Mouse (Mus musculus) kidney, embryonic 14.5 days (tissue): ENCODE data around the gene Tnxb. TPM values are rescaled to one million over a fixed set of nuclear protein-coding genes. Genes with fewer than 3 reads are reported as not detected.

Source experiments
- ATAC-seq: fragments of 200-750 bp; cut with Nextera tagmentation; 2 replicates; pipeline ENCODE4 v1.8.0; 2017; ENCODE audit warnings: moderate number of reproducible peaks, mild to moderate bottlenecking, moderate TSS enrichment, moderate library complexity; ENCODE audit not compliant: low FRiP score, low TSS enrichment
- H3K27ac ChIP-seq: fragments of 300-500 bp; sonication (generic); 2 replicates; pipeline ENCODE4 v1.5.1; 2014; ENCODE audit warnings: low read depth, mild to moderate bottlenecking, low read length, moderate library complexity, mixed read lengths
- H3K27me3 ChIP-seq: fragments of 300-500 bp; sonication (generic); 2 replicates; pipeline ENCODE4 v1.6.1; 2014; ENCODE audit warnings: mild to moderate bottlenecking, low read length; ENCODE audit not compliant: control insufficient read depth, insufficient read depth
- H3K36me3 ChIP-seq: fragments of 300-500 bp; sonication (generic); 2 replicates; pipeline ENCODE4 v1.6.1; 2014; ENCODE audit warnings: low read length, mixed read lengths; ENCODE audit not compliant: control insufficient read depth, insufficient read depth
- H3K4me1 ChIP-seq: fragments of 300-500 bp; sonication (generic); 2 replicates; pipeline ENCODE4 v1.6.1; 2014; ENCODE audit warnings: low read length, mixed read lengths; ENCODE audit not compliant: control insufficient read depth, insufficient read depth
- H3K4me2 ChIP-seq: fragments of 300-500 bp; sonication (generic); replicated peaks from 2 replicates; pipeline ENCODE4 v1.6.1; 2014; ENCODE audit warnings: low read depth, mild to moderate bottlenecking, low read length
- H3K4me3 ChIP-seq: fragments of 300-500 bp; sonication (generic); 2 replicates; pipeline ENCODE4 v1.5.1; 2014; ENCODE audit warnings: mild to moderate bottlenecking, low read length
- H3K9ac ChIP-seq: fragments of 300-500 bp; sonication (generic); 2 replicates; pipeline ENCODE4 v1.6.1; 2014; ENCODE audit warnings: low read depth, mild to moderate bottlenecking, low read length, moderate library complexity
- H3K9me3 ChIP-seq: fragments of 300-500 bp; sonication (generic); 2 replicates; pipeline ENCODE4 v1.6.1; 2016; ENCODE audit warnings: low read length; ENCODE audit not compliant: control insufficient read depth
- WGBS: fragments of 180-500 bp; shearing (Covaris S2); extraction: QIAGEN DNeasy Blood & Tissue Kit; methylation state at CpG from one replicate; pipeline ENCODE4 v1.1.7; 2014; 5-methylcytosine and 5-hydroxymethylcytosine counted together
- polyA plus RNA-seq: library from polyadenylated mRNA; unstranded; fragments of >200 nt; fragmentation: Nextera tagmentation; extraction: Ambion mirVana; gene quantifications from 2 replicates; pipeline ENCODE4 v1.2.1, GENCODE M21; 2014

Tnxb gene
- polyA plus RNA-seq, 1 experiment from 2014 or later, result 0.15 TPM

- Histone ChIP-seq H3K27ac (no peak overlapping the region), H3K4me1 (0 out of 2 replicates have a peak, but pooled peaks cover 3% of the 10 kb centered on the region), H3K4me2 (no peak overlapping the region), H3K36me3 (no peaks in the 10 kb centered on the region), H3K4me3 (no peak overlapping the region), H3K27me3 (peaks cover 6% of the 10 kb centered on the region; the same call in 1 of the 2 replicates), H3K9ac (no peak overlapping the region), H3K9me3 (no peaks in the 10 kb centered on the region)
- WGBS, result 69% methylated on average over 11 of the region's 11 CpGs
- no peak for ATAC-seq
Observed at GRCm38 (mm10) chr17:34681881-34682536, 11.7 kb downstream of the Tnxb start.

GRCm38 (mm10) chr17:34683179-34683578 is 12.8 kb downstream of the Tnxb start:
- no peaks in the 10 kb centered on the region for H3K36me3 ChIP-seq
- ATAC-seq, result peak; percentile 40; the same call in 1 of the 2 replicates
- 57% methylated on average over 8 of the region's 8 CpGs for WGBS

GRCm38 (mm10) chr17:34683686-34684220 is 13.4 kb downstream of the Tnxb start:
- 0 out of 2 replicates have a peak, but pooled peaks cover 3% of the 10 kb centered on the region for H3K4me1 ChIP-seq
- H3K4me2 ChIP-seq, result no peak overlapping the region
- WGBS, result 71% methylated on average over 10 of the region's 10 CpGs
- H3K27me3 ChIP-seq, result peaks cover 3% of the 10 kb centered on the region; the same call in 1 of the 2 replicates
- no peak overlapping the region for H3K27ac ChIP-seq
- no peak for ATAC-seq
- no peaks in the 10 kb centered on the region for H3K9me3 ChIP-seq
- no peak overlapping the region for H3K9ac ChIP-seq
- H3K4me3 ChIP-seq, result no peak overlapping the region
- no peaks in the 10 kb centered on the region for H3K36me3 ChIP-seq

More at GRCm38 (mm10) chr17:34683179-34683578, 12.8 kb downstream of the Tnxb start:
- H3K9me3 ChIP-seq, result no peaks in the 10 kb centered on the region
- H3K4me2 ChIP-seq, result no peak overlapping the region
- H3K9ac ChIP-seq, result no peak overlapping the region
- peaks cover 3% of the 10 kb centered on the region; the same call in 1 of the 2 replicates for H3K27me3 ChIP-seq
- no peak overlapping the region for H3K4me3 ChIP-seq
- H3K27ac ChIP-seq, result no peak overlapping the region
- H3K4me1 ChIP-seq, result 0 out of 2 replicates have a peak, but pooled peaks cover 3% of the 10 kb centered on the region

DNA sequence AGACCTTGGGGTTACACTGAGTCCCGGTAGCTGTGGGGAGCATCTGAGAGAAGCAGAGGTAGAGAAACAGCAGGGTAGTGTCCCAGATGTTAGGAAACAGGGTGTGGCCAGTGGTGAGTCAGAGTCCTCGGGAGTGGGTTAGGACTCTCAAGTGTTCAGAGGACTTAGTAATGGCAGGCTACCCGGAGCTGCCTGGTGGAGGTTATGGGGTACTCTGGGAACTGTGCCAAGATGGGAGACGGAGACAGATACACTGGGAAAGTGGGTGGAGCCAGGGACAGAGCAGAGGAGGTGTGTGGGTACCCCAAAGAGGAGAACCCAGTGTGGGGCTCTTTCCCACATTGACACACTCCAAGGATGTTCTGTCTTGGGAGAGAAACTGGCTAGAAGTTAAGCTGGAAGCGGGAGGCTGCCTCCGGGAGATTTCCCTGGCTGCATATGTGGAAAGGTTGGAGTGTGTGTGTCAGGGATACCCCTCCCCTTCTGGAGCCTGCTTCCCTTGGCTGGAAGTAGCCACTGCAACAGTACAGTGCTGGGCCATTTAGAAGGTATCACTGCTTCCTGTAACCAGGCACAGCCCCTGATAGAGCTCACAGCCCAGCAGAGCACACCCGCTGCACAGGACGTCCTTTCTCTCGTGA is 14.0 kb downstream of the Tnxb start:
- no peak overlapping the region for H3K9ac ChIP-seq
- peaks cover 3% of the 10 kb centered on the region; the same call in 1 of the 2 replicates for H3K27me3 ChIP-seq
- no peak overlapping the region for H3K4me3 ChIP-seq
- H3K4me1 ChIP-seq, result 0 out of 2 replicates have a peak, but pooled peaks cover 3% of the 10 kb centered on the region
- no peaks in the 10 kb centered on the region for H3K36me3 ChIP-seq
- H3K9me3 ChIP-seq, result no peaks in the 10 kb centered on the region
- 58% methylated on average over 9 of the region's 9 CpGs for WGBS
- ATAC-seq, result no peak
- H3K4me2 ChIP-seq, result no peak overlapping the region
- no peak overlapping the region for H3K27ac ChIP-seq

- no peaks in the 10 kb centered on the region for H3K9me3 ChIP-seq
- H3K4me1 ChIP-seq, result 0 out of 2 replicates have a peak, but pooled peaks cover 3% of the 10 kb centered on the region
- no peak overlapping the region for H3K4me3 ChIP-seq
- H3K36me3 ChIP-seq, result no peaks in the 10 kb centered on the region
- H3K4me2 ChIP-seq, result no peak overlapping the region
- no peak overlapping the region for H3K27ac ChIP-seq
- 80% methylated on average over 28 of the region's 28 CpGs for WGBS
- H3K9ac ChIP-seq, result no peak overlapping the region
- no peaks in the 10 kb centered on the region for H3K27me3 ChIP-seq
- no peak for ATAC-seq
Observed at GRCm38 (mm10) chr17:34685120-34686110, 15.1 kb downstream of the Tnxb start.

- no peaks in the 10 kb centered on the region for H3K9me3 ChIP-seq
- no peak overlapping the region for H3K4me2 ChIP-seq
- no peak overlapping the region for H3K9ac ChIP-seq
- ATAC-seq, result no peak
- no peak overlapping the region for H3K27ac ChIP-seq
- H3K36me3 ChIP-seq, result no peaks in the 10 kb centered on the region
- H3K4me1 ChIP-seq, result 0 out of 2 replicates have a peak, but pooled peaks cover 3% of the 10 kb centered on the region
- H3K27me3 ChIP-seq, result no peaks in the 10 kb centered on the region
- WGBS, result 88% methylated on average over 7 of the region's 7 CpGs
- H3K4me3 ChIP-seq, result no peak overlapping the region
Observed at GRCm38 (mm10) chr17:34688889-34689288, 18.6 kb downstream of the Tnxb start.

DNA sequence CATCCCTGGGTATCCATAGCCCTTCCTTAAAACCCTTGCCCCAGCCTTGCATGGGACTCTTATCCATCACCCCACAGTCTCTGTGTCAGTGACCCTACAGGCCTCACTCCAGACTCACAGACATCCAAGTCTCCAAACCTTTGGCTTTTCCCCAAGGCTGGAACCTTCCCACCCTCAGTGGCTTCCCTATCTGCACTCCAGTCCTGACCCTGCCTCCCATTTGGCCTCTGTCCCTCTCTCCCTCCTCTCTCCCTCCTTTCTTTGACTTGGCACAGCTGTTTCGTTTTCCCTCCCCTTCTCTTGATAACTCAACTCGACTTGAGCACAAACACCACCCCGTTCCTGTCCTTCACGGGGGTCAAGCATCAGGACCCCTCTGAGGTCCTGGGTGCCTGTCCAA is 20.1 kb downstream of the Tnxb start:
- Histone ChIP-seq H3K4me1 (no peaks in the 10 kb centered on the region), H3K4me2 (no peak overlapping the region), H3K9me3 (no peaks in the 10 kb centered on the region), H3K36me3 (no peaks in the 10 kb centered on the region), H3K4me3 (no peak overlapping the region), H3K9ac (no peak overlapping the region), H3K27me3 (no peaks in the 10 kb centered on the region), H3K27ac (no peak overlapping the region)
- 34% methylated on average over 4 of the region's 4 CpGs for WGBS
- ATAC-seq, result no peak

GRCm38 (mm10) chr17:34692906-34693305 is 22.6 kb downstream of the Tnxb start:
- WGBS, result 65% methylated on average over 7 of the region's 7 CpGs
- H3K9me3 ChIP-seq, result no peaks in the 10 kb centered on the region
- no peak overlapping the region for H3K9ac ChIP-seq
- no peak overlapping the region for H3K4me3 ChIP-seq
- no peak for ATAC-seq
- no peaks in the 10 kb centered on the region for H3K4me1 ChIP-seq
- H3K27me3 ChIP-seq, result no peaks in the 10 kb centered on the region
- H3K27ac ChIP-seq, result no peak overlapping the region
- no peaks in the 10 kb centered on the region for H3K36me3 ChIP-seq
- no peak overlapping the region for H3K4me2 ChIP-seq
